8 mouse cellular contexts compared by ENCODE assay signal in genomic region chr5:23251462-23252224, GRCm38 (mm10).
DNase-seq lines count a peak whose midpoint lies in the region; ATAC-seq and TF ChIP-seq lines count a peak whose summit lies in the region.

No protein-coding gene starts in this region.

- no peak overlapping the region for H3K4me3 ChIP-seq in lung, adult 2 months (replicated peaks; ENCODE audit: extremely low read depth, low read depth, low read length)

- TF ChIP-seq POLR2A in lung, adult 2 months (IDR thresholded peaks at IDR 0.05; ENCODE audit: borderline replicate concordance, extremely low read depth, low read depth, low read length) = no peak

- TF ChIP-seq CTCF in lung, adult 2 months (IDR thresholded peaks at IDR 0.05; ENCODE audit: insufficient read depth, low read length) = peak; percentile 67

- 10% methylated on average over 12 of the region's 12 CpGs for WGBS in lung, adult 2 months

- H3K4me1 ChIP-seq in lung, adult 2 months (ENCODE audit: control insufficient read depth, insufficient read depth, low read length) = peaks cover 4% of the 10 kb centered on the region

- peak; percentile 68 for ATAC-seq in granulocyte monocyte progenitor cell, adult 5-6 weeks (replicated peaks; ENCODE audit: poor library complexity, severe bottlenecking)

- peak; percentile 16 to 52 for DNase-seq in left cerebral cortex, adult 18-20 months (ENCODE audit: low spot score in 2 of 2)
- DNase-seq in left cerebral cortex, adult 11 months (ENCODE audit: low spot score) = no peak
- DNase-seq in c-Kit-positive CD71-positive TER-119-negative erythroid progenitor cells, embryonic 14.5 days (ENCODE audit: low read depth) = peak; percentile 31
- peak; percentile 70 to 76 for DNase-seq in kidney, adult 8-10 months
- peak; percentile 60 for DNase-seq in lung, adult 2 months
- peak; percentile 54 for DNase-seq in retina, postnatal 1 day
- peak; percentile 27 for DNase-seq in urinary bladder, adult 2 months (ENCODE audit: low spot score)
